Mouse (Mus musculus) layer of hippocampus, postnatal 14 days (tissue): ENCODE results near the gene Ap1ar. TPM values are rescaled to one million over a fixed set of nuclear protein-coding genes. Genes with fewer than 3 reads are reported as not detected.

Experiments
- DNase-seq, 2 experiments: peaks; one replicate each; pipeline ENCODE4 v3.0.0; 2021 to 2022; ENCODE audit warnings: low spot score in 2 of 2, mixed read lengths in 1 of 2
- total RNA-seq, 2 experiments: library from RNA; stranded (reverse); gene quantifications; 2 replicates each; pipeline ENCODE4 v1.2.3; 2021

Ap1ar gene
- total RNA-seq, 2 experiments from 2014 or later: 67.6 to 68.7 TPM

DNA sequence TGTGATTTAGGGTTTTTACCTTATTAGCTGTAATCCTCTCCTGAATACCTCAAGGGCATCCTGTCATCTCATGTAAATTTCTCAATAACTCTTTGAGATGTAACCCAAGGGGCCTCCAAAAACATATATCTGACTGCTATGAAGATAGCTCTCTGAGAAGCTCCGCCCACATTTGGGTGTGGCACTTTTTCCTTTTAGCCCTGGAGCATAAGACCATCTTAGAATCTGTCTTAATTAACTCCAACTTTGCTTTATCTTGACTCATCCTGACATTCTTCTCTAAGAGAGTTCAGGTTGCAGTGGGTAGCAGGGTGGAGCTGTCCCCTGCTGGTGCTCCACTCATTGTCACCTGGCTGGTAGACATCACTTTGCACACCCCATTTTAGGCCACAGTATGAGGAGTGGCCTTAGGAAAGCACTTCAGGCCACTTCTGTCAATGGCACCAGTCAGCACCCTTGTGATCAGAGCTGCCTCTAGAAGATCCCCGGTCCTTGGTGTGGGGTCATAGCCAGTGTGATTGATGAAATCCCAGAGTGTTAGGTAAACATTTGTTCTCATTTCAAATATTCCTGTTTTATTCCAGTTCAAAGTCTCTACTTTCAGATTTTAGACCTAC lies 6.1 kb upstream of the Ap1ar start:
- no peak for DNase-seq

DNA sequence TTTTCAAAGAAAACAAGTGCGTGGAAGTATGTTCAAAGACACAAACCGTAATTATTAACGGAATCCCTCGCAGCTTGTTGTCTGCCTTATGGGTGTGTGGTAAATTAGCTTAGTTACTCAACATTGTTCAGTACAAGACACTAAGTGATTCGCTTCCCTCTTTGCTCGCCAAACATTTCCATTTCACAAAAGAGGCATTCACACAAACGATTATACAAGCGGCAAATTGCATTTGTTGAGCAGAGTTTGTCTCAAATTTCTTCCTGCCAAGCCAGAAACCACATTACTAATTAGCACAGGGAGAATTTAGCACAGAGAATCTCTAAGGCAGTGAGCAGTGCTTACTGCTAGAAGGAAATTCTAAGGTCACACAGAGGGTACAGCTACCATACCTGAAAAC lies 4.6 kb upstream of the Ap1ar start:
- DNase-seq: no peak

DNA sequence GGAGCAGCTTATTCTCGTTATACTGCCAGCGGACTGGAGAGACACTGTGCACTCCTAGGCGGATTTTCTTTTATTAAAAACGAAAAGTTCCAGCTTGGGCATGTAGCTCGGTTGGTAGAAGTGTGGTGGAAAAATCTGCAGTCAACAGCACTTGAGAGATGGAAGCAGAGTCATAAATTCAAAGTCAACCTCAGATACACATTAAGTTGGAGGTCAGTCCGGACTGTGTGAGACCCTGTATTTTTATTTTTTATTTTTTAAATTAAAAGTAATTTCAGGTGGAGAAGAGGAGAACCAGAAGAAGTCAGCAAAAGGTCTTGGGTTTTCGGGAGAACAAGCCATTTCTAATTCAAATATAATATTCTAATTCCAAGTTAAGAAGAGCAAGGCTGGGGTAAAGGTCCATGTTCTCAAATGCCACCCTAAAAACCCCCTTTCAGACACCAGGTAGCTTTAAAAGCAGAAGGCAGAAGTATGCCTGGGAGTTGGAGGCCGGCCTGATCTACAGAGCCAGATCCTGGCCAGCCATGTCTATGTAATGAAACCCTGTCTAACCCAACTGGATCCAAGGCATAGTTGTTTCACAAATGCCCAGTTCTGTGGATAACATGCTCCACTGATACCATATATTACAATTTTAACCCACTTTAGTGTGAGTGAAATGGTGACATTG lies 785 bp upstream of the Ap1ar start:
- DNase-seq: no peak

DNA sequence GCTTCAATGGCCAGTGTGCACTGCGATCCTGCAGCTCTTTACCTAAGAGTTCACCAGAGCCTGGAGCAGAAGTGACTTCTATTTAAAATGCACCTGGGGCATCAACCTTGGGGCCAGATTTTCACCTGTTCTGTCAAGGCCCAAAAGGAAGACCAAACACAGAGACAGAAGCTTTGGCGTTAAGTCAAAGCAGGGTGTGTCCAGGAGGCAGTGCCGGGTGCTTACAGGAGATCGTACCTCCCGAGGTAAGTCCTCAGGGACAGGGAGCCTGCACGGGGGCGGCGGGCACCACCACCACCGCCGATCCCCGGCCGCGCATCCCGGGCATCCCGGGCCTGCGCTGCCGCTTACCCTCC lies 547 bp downstream of the Ap1ar start:
- DNase-seq: peak in 1 of 2 experiments; percentile 16

DNA sequence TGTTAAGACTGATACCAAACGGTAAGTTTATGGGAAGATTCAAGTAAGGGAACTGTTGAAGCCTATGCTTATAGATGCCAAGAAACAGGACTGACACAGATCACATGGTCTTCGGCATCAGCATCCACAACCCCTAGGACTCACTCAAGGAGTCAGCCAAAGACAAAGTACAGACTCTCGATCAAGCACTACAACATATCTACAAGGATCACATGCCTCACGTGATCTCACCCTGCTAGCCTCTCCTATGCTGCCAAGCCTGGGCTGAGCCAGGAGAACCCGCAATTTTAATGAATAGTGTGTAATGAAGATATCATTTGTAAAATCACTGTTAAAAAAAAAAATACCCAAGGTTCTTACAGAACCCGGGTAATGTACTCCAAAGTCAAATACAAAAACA lies 1.7 kb downstream of the Ap1ar start:
- no peak for DNase-seq

DNA sequence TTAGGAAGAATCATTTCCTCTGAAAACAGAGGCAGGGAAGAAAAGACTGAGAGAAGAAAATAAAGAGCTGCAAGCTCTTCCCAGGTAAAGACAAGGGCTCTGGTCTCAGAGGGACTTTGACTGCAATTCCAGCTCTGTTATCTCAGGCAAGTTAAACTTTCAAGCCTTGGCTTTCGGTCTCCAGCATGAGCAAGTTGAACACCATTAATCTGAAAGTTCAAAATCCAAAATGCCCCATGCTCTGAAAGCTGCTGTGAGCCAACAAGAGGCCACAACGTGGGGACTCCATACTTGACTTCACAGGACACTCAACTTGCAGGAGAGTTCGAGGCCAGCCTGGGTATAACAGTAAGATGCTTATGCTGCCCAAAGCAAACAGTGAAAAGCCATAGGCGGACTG lies 3.3 kb downstream of the Ap1ar start:
- no peak for DNase-seq

DNA sequence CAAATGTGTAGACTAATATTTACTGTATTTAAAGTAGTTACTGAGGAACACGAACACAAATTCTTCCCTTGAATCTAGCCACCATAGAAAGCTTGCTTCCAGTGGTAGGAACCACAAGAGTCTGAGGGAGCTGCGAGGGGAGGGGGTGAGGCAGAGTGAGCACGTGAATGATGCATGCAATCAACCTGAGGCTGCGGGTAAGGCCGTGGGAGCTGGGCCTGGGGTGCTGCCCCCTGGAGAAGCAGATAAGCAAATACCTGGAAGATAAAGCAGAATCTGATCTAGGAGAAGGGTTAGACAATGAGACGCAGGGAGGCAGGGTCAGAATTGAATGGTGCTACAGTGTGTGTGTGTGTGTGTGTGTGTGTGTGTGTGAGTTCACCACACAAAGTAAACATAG lies 6.2 kb downstream of the Ap1ar start:
- no peak for DNase-seq

DNA sequence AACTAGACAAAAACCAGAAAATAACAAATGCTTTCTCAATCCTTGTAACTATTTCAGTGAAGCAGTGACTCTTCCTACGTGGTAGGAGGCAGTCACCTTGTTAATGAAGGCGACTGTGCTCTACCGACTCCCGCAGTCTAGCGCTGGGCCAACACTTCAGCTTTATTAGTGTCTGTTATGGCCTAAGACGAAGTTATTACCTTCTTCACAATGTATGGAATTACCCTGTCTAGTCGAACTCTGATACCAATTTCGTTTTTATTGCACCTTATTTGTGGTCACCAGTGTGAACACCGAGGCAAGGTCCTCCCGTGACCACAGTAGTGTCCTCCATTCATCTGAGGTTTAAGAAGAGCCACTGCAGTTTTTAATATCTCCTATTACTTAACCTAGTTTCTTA lies 7.1 kb downstream of the Ap1ar start:
- DNase-seq: no peak

DNA sequence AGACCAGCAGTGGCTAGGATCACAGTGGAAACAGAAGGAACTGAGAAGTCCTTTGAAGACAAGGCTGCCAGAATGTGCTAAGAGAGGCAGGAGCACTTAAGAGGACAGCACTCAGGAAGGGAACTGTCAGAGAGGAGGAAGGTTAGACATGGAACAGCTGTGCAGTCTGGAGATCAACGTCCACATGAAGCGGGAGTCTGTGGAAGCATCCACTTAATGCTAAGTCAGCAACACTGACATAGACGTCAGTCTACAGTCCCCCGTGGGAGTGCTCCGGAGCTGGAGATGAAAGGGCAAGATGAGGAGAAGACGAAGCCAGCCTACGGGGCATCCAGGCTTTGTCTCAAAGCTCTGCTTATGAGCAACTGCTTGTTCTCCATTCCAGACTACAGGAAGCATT lies 10.2 kb downstream of the Ap1ar start:
- DNase-seq: no peak

DNA sequence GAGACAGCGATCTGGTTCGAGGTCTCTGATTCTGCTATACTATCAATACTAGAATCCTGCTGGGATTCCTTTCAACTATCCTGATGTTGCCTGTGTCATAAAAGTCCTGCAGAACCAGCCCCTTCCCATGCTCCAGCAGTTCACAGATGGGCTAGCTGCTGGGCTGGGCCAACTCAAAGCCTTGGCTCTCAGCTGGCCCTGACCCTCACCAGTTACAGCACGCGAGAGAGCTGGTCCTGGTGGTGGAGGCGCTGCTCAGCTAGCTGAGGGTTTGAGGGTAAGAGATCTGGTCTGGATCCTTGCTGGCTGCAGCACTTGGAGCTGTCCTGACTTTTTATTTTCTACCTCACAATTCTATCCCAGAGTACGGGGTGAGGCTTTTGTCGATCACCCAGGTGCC lies 10.8 kb downstream of the Ap1ar start:
- DNase-seq: no peak

DNA sequence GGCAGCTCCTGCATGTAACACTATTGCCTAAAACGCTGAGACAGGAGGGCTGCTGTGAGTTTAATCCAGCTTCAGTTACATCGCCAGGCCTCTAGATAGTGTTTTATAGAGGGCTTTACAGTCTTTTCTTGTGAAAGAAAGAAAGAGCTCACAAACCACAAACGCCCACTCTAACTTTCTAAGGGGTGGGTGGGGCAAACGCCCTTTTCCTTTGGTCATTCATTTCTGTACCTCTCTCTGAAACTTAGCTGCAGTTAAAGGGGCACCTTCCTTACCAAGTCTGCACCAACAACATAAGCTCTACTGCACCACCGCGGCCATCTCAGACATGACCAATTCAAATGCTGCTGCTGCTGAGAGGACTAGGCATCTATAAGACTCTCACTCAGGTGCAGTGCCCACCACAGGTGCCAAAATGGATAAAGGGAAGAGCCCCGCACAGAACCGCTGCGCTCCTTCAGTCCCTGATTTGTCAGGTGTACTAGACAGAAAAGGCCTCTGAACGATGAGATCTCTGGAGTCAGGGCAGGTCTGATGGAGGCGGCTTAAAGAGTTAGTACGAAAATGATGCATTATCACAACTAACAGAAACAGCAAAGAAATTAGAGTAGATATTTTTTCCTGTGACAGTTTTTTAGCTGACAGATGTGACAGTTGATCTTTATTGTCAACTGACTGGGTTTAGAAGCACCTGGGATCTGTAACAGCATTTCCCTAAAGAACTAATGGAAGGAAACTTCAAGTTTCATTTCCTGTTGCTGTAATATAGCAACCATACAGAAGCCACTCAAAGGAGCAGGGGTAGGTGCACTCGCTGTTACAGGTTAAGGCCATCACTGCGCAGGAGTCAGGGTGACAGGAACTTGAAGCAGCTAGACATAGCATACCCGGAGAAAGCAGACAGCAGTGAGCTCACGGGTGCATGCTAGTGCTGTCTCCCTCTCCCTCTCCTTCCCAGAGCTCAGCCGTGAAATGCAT lies 13.1 kb downstream of the Ap1ar start:
- DNase-seq: no peak

DNA sequence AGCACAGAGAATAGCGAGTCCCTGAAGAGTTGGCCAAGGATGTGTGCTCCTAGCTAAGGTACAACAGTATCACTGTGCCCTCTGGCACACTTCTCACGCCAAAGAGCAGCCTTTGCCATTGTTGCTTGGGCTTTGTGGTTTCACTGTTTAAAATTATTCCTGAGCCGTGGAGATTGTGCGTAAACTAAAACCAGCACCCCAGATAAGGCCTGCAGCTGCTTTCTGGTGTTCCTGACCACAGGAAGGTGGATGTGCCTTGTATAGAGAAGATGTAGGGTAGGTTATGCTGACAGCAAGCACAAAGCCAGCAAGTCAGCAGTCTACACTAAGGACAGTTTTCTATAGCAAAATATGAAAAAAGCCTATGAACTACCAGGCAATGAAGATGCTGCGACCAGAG lies 16.1 kb downstream of the Ap1ar start:
- no peak for DNase-seq

DNA sequence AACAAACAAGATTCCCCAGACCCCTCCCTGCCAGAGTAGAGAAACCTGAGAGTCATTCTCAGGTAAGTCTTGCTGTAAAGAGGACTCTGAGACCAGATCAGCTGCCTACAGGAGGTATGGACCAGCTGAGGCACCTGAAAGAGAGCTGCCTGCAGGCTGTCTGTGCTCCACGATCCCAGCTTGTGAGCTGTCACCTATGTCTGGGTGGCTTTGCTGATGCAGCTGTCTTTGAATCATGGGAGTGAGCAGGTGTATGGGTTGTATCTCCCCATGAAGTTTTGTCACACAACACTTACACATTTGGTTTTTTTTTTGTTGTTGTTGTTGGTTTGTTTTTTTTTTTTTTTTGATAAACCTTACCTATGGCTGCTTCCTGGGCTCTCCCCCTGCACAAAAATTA lies 16.9 kb downstream of the Ap1ar start:
- DNase-seq: no peak

DNA sequence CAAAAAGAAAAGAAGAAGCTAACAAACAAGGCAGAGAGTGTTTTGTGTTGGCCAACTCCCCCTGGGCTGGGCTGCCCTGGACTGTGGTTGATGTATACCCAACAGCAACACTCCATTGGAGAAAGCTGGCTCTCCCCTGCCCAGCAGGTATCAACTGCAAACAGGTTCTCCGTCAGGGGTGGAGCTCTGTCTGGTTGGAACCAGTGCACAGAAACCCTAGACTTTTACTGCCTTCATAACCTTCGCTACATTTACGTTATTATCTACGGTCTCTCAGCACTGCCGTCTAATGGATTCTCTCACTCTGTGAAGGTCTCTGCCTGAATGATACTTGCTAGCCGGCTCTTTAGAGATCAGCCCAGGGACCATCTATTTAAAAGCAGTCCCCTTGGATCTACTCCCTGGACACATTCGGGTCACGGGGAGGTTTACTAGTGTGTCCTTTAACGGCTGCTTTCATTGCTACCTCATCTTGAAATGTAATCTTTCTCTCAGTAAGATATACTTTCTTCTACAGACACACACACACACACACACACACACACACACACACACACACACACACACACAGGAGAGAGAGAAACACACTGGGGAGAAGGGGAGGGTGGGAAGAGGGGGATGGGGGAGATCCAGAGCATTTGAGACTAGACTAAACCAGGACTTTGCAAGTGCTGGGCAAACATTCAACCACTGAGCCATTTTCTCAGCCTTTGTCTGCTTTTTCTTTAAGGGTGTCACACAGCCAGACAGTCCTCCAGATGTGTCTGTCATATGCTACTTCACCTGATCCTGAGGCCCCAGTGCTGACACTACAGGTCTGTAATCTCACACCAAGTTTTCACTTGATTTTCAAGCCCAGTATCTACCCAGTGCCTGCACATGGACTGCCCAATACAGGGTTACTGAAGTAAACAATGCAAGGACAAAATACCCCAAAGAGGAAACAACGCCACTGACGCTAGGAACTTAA lies 18.3 kb downstream of the Ap1ar start:
- no peak for DNase-seq

DNA sequence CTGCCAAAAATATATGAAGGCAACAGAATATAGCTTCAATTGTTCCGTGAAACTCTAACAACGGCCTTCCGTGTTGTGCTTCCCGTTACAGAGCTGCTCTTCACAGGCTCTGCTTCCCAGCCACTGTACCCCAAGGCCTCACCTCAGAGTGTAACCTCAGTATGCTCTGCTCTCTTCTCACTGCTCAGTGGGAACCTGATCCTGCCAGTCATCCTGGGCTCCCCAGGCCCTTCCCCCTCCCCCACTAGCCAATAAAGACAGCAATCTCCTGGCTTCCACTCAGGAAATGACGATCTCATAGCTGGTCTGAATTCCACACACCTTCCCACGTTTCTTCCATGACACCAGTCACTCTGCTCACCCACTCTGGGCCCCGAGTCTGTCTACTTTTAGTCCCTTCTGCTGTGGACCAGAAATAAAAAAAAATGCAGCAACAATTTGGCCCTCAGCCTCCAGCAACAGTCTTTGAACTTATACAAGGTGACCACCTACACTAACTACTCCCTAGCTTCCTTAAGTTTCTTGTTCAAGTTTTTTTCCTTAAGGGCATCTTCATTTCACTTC lies 20.1 kb downstream of the Ap1ar start:
- DNase-seq: no peak

DNA sequence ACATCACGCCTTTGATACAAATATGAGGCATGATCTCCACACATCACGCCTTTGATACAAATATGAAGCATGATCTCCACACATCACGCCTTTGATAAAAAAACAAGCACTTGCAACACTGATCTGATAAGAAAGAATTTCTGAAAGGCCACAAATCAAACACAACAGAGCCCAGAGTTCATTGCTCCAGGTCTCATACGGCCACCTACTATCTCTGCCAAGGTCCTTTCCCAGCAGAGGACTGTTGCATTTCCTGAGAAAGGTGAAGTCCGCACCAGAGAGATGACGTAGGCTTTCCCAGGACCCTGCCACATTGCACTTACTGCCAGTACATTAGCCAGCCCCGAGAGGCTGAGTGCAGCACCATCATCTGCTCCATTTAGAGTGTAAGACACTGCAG lies 28.2 kb downstream of the Ap1ar start:
- DNase-seq: no peak

DNA sequence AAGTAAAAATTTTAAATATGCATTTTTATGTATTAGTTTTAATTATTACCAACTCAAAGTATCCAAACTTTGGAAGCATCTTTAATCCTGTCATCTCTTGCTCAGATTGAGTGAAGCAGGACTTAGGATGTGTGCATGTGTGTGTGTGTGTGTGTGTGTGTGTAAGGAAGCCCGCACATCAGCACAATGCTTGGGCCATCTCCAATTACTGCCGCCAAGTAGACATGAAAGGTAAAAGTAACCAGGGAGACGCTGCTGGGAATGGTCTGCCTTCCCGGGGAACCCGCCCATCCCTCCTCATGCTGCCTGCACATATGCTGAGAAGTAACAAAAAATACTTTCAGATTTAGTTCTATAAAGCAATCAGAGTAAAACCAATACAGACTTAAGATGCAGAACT lies 29.5 kb downstream of the Ap1ar start:
- no peak for DNase-seq

DNA sequence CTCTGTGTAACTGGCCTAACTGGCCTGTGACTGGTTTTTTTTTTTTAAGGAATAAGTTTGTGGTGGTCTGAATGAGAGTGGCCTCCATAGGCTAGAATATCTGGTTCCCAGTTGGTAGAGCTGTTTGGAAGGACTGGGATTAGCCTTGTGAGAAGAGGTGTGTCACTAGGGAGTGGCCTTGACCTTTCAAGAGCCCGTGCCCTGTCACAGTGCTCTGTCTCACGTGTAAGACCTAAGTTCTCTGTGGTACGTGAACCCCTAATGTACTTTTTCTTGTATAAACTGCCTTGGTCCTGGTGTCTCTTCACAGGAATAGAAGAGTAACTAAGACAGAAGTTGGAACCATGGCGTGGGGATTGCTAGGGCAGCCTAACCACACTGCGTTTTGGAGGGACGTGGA lies 31.3 kb downstream of the Ap1ar start:
- DNase-seq: no peak

DNA sequence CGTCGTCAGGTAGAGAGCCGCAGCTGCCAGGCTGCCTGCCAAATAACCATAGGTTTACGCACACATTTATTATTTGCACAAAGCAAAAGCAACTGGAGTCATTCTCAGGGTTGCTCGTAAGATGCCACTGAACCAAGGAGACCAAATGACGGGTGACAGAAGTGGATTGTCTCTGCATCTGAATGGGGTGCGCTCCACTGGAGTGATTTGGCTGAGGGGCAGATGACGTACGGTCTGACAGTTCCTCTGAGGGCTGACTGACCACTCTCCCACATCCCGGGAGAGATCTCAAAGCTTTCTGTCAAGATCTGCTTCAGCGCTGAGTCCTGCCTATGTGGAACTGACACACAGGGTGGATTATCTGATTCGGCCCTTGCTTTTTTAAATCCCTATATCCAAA lies 32.3 kb downstream of the Ap1ar start:
- no peak for DNase-seq

DNA sequence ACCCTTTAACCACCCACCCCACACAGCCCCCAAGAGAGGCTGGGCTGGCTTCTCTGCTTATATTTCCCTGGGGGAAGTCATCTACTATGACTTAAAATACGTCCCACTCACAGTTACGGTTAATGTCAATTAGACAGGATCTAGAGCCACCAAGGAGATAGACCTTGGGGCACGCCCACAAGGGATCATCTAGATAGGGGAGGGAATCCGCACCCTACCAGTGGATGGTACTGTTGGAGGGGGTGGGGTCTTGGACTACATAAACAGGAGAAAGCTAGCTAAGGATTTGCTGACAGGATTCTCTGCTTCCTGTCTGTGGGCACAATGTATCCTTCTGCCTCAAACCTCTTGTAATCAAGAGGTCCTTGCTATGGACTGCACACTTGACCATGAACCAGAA lies 32.9 kb downstream of the Ap1ar start:
- DNase-seq: no peak

DNA sequence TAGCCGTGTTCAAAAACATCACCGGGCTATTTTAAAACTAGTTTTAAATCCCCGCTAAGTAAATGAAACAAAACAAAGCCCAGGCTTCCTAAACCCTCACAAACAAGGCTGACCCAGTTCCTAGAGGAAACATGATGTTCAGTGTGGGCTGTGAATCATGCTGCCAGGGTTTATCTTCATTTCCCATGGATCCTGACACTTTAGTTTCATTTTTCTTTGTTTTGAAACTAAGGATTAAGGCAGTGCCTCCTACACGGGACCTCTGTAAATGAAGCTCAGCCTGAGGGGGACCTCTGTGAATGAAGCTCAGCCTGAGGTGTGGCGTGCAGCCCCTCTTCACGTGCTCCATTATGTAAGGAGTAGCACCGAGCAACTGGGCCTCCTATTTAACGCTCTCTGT lies 34.5 kb downstream of the Ap1ar start:
- no peak for DNase-seq
